Mouse (Mus musculus) heart, postnatal 0 days (tissue): ENCODE measurements around the gene Ubac1. TPM values are rescaled to one million over a fixed set of nuclear protein-coding genes. Genes with fewer than 3 reads are reported as not detected.

Experiments used
- ATAC-seq: fragments of 200-750 bp; cut with Nextera tagmentation; 2 replicates; pipeline ENCODE4 v1.8.0; 2017; ENCODE audit warnings: low read depth, moderate number of reproducible peaks, moderate library complexity; ENCODE audit not compliant: insufficient read depth
- DNase-seq: peaks from one replicate; pipeline ENCODE4 v3.0.0-alpha.2; 2016; ENCODE audit warnings: low spot score
- H3K27ac ChIP-seq: fragments of 300-500 bp; sonication (generic); 2 replicates; pipeline ENCODE4 v1.5.1; 2014; ENCODE audit warnings: low read depth, mild to moderate bottlenecking
- H3K27me3 ChIP-seq: fragments of 300-500 bp; sonication (generic); 2 replicates; pipeline ENCODE4 v1.6.1; 2014; ENCODE audit warnings: low read length, mixed read lengths; ENCODE audit not compliant: control insufficient read depth, insufficient read depth
- H3K36me3 ChIP-seq: fragments of 300-500 bp; sonication (generic); replicated peaks from 2 replicates; pipeline ENCODE4 v1.6.1; 2014; ENCODE audit warnings: low read length, mixed read lengths; ENCODE audit not compliant: control insufficient read depth, insufficient read depth
- H3K4me1 ChIP-seq: fragments of 300-500 bp; sonication (generic); 2 replicates; pipeline ENCODE4 v1.6.1; 2014; ENCODE audit warnings: antibody characterized with exemption; ENCODE audit not compliant: control insufficient read depth, insufficient read depth
- H3K4me2 ChIP-seq: fragments of 300-500 bp; sonication (generic); 2 replicates; pipeline ENCODE4 v1.6.1; 2014; ENCODE audit warnings: low read depth, mild to moderate bottlenecking, low read length, moderate library complexity
- H3K4me3 ChIP-seq: fragments of 300-500 bp; sonication (generic); 2 replicates; pipeline ENCODE4 v1.5.1; 2014; ENCODE audit warnings: low read depth, low read length
- H3K9ac ChIP-seq: fragments of 300-500 bp; sonication (generic); replicated peaks from 2 replicates; pipeline ENCODE4 v1.6.1; 2014; ENCODE audit warnings: low read depth, low read length, mixed read lengths
- H3K9me3 ChIP-seq: fragments of 300-500 bp; sonication (generic); replicated peaks from 2 replicates; pipeline ENCODE4 v1.6.1; 2016; ENCODE audit warnings: low read length; ENCODE audit not compliant: control insufficient read depth
- CTCF ChIP-seq: IDR thresholded peaks from 2 replicates; pipeline ENCODE4 v1.5.1; 2016; ENCODE audit warnings: antibody characterized with exemption, control low read depth, low read depth
- EP300 ChIP-seq: IDR thresholded peaks from 2 replicates; pipeline ENCODE4 v1.6.1; 2016; ENCODE audit warnings: antibody characterized with exemption, low read depth
- WGBS: fragments of 180-500 bp; shearing (Covaris S2); extraction: QIAGEN DNeasy Blood & Tissue Kit; methylation state at CpG from one replicate; pipeline ENCODE4 v1.1.7; 2014; 5-methylcytosine and 5-hydroxymethylcytosine counted together
- polyA plus RNA-seq: library from polyadenylated mRNA; unstranded; fragments of >200 nt; fragmentation: Nextera tagmentation; extraction: Ambion mirVana; gene quantifications from 2 replicates; pipeline ENCODE4 v1.2.1, GENCODE M21; 2015
- total RNA-seq: library from RNA; depleted of rRNA; stranded (reverse); fragments of >200 nt; gene quantifications from 2 replicates; pipeline ENCODE4 v1.2.3, GENCODE M21; 2014; ENCODE audit warnings: low replicate concordance

The Ubac1 gene
- total and polyA plus RNA-seq, 2 experiments from 2014 or later, result 99.4 to 119 TPM

GRCm38 (mm10) chr2:25982052-25982425 lies 39.5 kb downstream of the Ubac1 start:
- ATAC-seq (no peak), DNase-seq (peak; percentile 37)
- H3K9ac ChIP-seq, result peak overlapping the region; percentile 90
- H3K9me3 ChIP-seq, result no peaks in the 10 kb centered on the region
- no peaks in the 10 kb centered on the region for H3K27me3 ChIP-seq
- H3K4me2 ChIP-seq, result peak overlapping the region; percentile 94
- H3K4me3 ChIP-seq, result peak overlapping the region; percentile 93
- H3K27ac ChIP-seq, result 0 out of 2 replicates have a peak overlapping the region, but pooled peaks have one; percentile 83
- H3K4me1 ChIP-seq, result peaks cover 24% of the 10 kb centered on the region; the same call in 1 of the 2 replicates
- no peaks in the 10 kb centered on the region for H3K36me3 ChIP-seq
- WGBS, result 0% methylated on average over 16 of the region's 16 CpGs
- no peak for TF ChIP-seq EP300
- TF ChIP-seq CTCF, result no peak

- WGBS, result 67% methylated on average over 4 of the region's 4 CpGs
- TF ChIP-seq CTCF, result no peak
- TF ChIP-seq EP300, result no peak
- H3K27ac ChIP-seq, result no peak overlapping the region
- no peak overlapping the region for H3K4me2 ChIP-seq
- DNase-seq (no peak), ATAC-seq (no peak)
- H3K9ac ChIP-seq, result no peak overlapping the region
- no peaks in the 10 kb centered on the region for H3K36me3 ChIP-seq
- no peaks in the 10 kb centered on the region for H3K9me3 ChIP-seq
- no peak overlapping the region for H3K4me3 ChIP-seq
- H3K4me1 ChIP-seq, result peaks cover 24% of the 10 kb centered on the region; the same call in 1 of the 2 replicates
- H3K27me3 ChIP-seq, result no peaks in the 10 kb centered on the region
Observed at GRCm38 (mm10) chr2:25978997-25979396, 42.5 kb downstream of the Ubac1 start.

- Histone ChIP-seq H3K4me2 (no peak overlapping the region), H3K9me3 (no peaks in the 10 kb centered on the region), H3K27me3 (no peaks in the 10 kb centered on the region), H3K4me1 (peaks cover 21% of the 10 kb centered on the region; the same call in 1 of the 2 replicates), H3K36me3 (0 out of 2 replicates have a peak, but pooled peaks cover 4% of the 10 kb centered on the region), H3K9ac (no peak overlapping the region), H3K27ac (no peak overlapping the region), H3K4me3 (no peak overlapping the region)
- 29% methylated on average over 7 of the region's 7 CpGs for WGBS
- no peak for DNase-seq
- ATAC-seq, result no peak
- no peak for TF ChIP-seq EP300
- TF ChIP-seq CTCF, result no peak
Observed at GRCm38 (mm10) chr2:25977587-25978239, 43.8 kb downstream of the Ubac1 start.

GRCm38 (mm10) chr2:25975141-25975770 lies 46.3 kb downstream of the Ubac1 start:
- Histone ChIP-seq H3K27ac (no peak overlapping the region), H3K4me2 (no peak overlapping the region), H3K9ac (no peak overlapping the region), H3K4me1 (peaks cover 18% of the 10 kb centered on the region), H3K36me3 (0 out of 2 replicates have a peak, but pooled peaks cover 4% of the 10 kb centered on the region), H3K4me3 (no peak overlapping the region), H3K27me3 (no peaks in the 10 kb centered on the region), H3K9me3 (no peaks in the 10 kb centered on the region)
- TF ChIP-seq CTCF (no peak), EP300 (no peak)
- ATAC-seq (no peak), DNase-seq (no peak)
- WGBS, result 84% methylated on average over 4 of the region's 4 CpGs

- H3K36me3 ChIP-seq, result peaks cover 13% of the 10 kb centered on the region
- no peaks in the 10 kb centered on the region for H3K27me3 ChIP-seq
- no peaks in the 10 kb centered on the region for H3K9me3 ChIP-seq
- no peak overlapping the region for H3K4me3 ChIP-seq
- no peak overlapping the region for H3K4me2 ChIP-seq
- DNase-seq (peak; percentile 65), ATAC-seq (peak; percentile 71)
- peak overlapping the region; percentile 78 for H3K27ac ChIP-seq
- WGBS, result 9% methylated on average over 2 of the region's 2 CpGs
- TF ChIP-seq CTCF (no peak), EP300 (no peak)
- H3K4me1 ChIP-seq, result peaks cover 19% of the 10 kb centered on the region
- no peak overlapping the region for H3K9ac ChIP-seq
Observed at GRCm38 (mm10) chr2:25970426-25970825, 51.1 kb downstream of the Ubac1 start.
